Mouse (Mus musculus) heart, embryonic 14.5 days (tissue): Measurements from ENCODE around the gene Ddb2. TPM values are rescaled to one million over a fixed set of nuclear protein-coding genes. Genes with fewer than 3 reads are reported as not detected.

Experiments used
- ATAC-seq: fragments of 200-750 bp; cut with Nextera tagmentation; 2 replicates; pipeline ENCODE4 v1.8.0; 2017; ENCODE audit warnings: low read depth, moderate TSS enrichment; ENCODE audit not compliant: insufficient number of reproducible peaks, insufficient read depth, low FRiP score
- H3K27ac ChIP-seq, 2 experiments: fragments of 200-500 bp in 1 of 2; fragments of 300-500 bp in 1 of 2; sonication (generic) in 1 of 2; replicated peaks in 1 of 2; 2 replicates each; pipeline ENCODE4 v1.5.1; 2012 to 2014; ENCODE audit warnings: low read depth in 2 of 2, low read length in 2 of 2, control low read depth in 1 of 2, mild to moderate bottlenecking in 1 of 2, mixed read lengths in 1 of 2; ENCODE audit not compliant: control insufficient read depth in 1 of 2, insufficient read depth in 1 of 2
- H3K27me3 ChIP-seq: fragments of 300-500 bp; sonication (generic); 2 replicates; pipeline ENCODE4 v1.6.1; 2014; ENCODE audit warnings: mild to moderate bottlenecking, low read length, control low read depth; ENCODE audit not compliant: control insufficient read depth, insufficient read depth
- H3K36me3 ChIP-seq: fragments of 300-500 bp; sonication (generic); 2 replicates; pipeline ENCODE4 v1.6.1; 2014; ENCODE audit warnings: mild to moderate bottlenecking, control low read depth, low read length, mixed read lengths; ENCODE audit not compliant: control insufficient read depth, insufficient read depth
- H3K4me1 ChIP-seq, 2 experiments: fragments of 200-500 bp in 1 of 2; fragments of 300-500 bp in 1 of 2; sonication (generic) in 1 of 2; 2 replicates each; pipeline ENCODE4 v1.6.1; 2012 to 2014; ENCODE audit warnings: low read length in 2 of 2, control low read depth in 1 of 2, mixed read lengths in 1 of 2; ENCODE audit not compliant: control insufficient read depth in 2 of 2, insufficient read depth in 2 of 2
- H3K4me2 ChIP-seq: fragments of 300-500 bp; sonication (generic); 2 replicates; pipeline ENCODE4 v1.6.1; 2014; ENCODE audit warnings: mild to moderate bottlenecking, low read length
- H3K4me3 ChIP-seq, 2 experiments: fragments of 200-500 bp in 1 of 2; fragments of 300-500 bp in 1 of 2; sonication (generic) in 1 of 2; 2 replicates each; pipeline ENCODE4 v1.5.1; 2012 to 2014; ENCODE audit warnings: low read length in 2 of 2, mild to moderate bottlenecking in 2 of 2, control low read depth in 1 of 2, low read depth in 1 of 2, moderate library complexity in 1 of 2; ENCODE audit not compliant: control insufficient read depth in 1 of 2, insufficient read depth in 1 of 2
- H3K9ac ChIP-seq: fragments of 300-500 bp; sonication (generic); 2 replicates; pipeline ENCODE4 v1.6.1; 2014; ENCODE audit warnings: mild to moderate bottlenecking, low read length
- H3K9me3 ChIP-seq: fragments of 300-500 bp; sonication (generic); 2 replicates; pipeline ENCODE4 v1.6.1; 2016; ENCODE audit warnings: low read length, control low read depth; ENCODE audit not compliant: control insufficient read depth
- WGBS: fragments of 180-500 bp; shearing (Covaris S2); extraction: QIAGEN DNeasy Blood & Tissue Kit; methylation state at CpG from one replicate; pipeline ENCODE4 v1.1.7; 2014; 5-methylcytosine and 5-hydroxymethylcytosine counted together
- polyA plus RNA-seq: library from polyadenylated mRNA; unstranded; fragments of >200 nt; fragmentation: Nextera tagmentation; extraction: Ambion mirVana; gene quantifications from 2 replicates; pipeline ENCODE4 v1.2.1, GENCODE M21; 2014

Ddb2 gene
- polyA plus RNA-seq, 1 experiment from 2014 or later = 8.3 TPM

DNA sequence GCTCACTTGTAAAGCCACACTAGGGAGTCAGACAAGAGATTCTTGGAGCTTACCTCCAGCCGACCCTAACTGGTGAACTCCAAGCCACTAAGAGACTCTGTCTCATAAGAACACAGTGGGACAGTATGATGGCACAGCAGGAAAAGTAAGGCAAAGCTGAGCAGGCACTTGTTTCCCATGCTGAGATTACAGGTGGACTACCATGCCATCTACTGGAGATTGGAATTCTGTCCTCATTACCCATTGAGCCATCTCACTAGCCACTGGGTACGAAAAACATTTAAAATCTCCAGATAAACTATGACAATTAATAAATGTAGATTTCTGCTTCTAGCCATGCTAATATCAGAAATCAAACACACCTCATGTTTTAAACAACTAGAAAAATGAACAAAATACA is 13.2 kb downstream of the Ddb2 start:
- Histone ChIP-seq H3K9me3 (no peaks in the 10 kb centered on the region), H3K36me3 (no peaks in the 10 kb centered on the region), H3K9ac (no peak overlapping the region), H3K4me3 (no peak overlapping the region), H3K27me3 (no peaks in the 10 kb centered on the region), H3K4me2 (no peak overlapping the region), H3K27ac (no peak overlapping the region), H3K4me1 (no peaks in the 10 kb centered on the region)
- WGBS = 76% methylated on average over 2 of the region's 2 CpGs
- ATAC-seq = no peak

DNA sequence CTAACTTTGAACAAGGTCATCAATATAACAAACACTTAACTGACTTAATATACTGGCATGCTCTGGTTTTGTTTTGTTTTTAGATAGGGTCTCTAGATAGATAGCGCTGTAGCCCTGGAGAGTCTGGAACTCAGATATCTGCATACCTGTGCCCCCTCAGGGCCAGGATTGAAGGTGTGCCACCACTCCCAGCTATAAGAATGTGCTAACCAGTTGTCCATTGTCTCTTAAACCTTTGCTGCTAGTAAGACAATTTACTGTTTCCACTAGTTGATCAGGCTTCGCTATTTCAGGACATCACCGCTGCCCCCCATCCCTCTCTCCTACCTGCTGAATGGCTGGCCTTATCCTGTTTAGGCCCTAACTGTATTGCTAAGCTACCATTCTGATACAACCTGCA is 16.3 kb downstream of the Ddb2 start:
- ATAC-seq = no peak
- Histone ChIP-seq H3K9ac (no peak overlapping the region), H3K27me3 (no peaks in the 10 kb centered on the region), H3K4me2 (no peak overlapping the region), H3K4me1 (no peaks in the 10 kb centered on the region), H3K4me3 (no peak overlapping the region), H3K36me3 (peaks cover 7% of the 10 kb centered on the region; the same call in 1 of the 2 replicates), H3K27ac (no peak overlapping the region), H3K9me3 (no peaks in the 10 kb centered on the region)
- 95% methylated on average over 3 of the region's 3 CpGs for WGBS

DNA sequence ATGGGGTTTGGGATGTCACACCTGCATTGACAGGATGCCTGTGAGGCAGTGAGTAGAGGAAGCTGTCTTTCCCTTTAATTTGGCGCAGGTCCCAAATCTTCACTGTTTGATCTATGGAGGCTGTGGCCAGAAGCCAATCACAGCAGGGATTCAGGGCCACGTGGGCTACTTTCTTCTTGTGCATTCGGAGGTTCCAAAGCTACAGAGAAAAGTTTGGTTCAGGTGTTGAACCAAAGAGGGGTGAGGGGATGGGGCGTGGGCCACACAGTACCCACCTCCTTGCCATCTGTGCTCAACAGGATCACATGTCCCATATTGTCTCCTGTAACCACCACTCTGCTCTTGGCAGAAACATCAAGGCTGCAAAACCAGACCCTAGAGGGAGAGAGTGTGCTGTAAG is 19.8 kb downstream of the Ddb2 start:
- 65% methylated on average over 4 of the region's 4 CpGs for WGBS
- H3K27ac ChIP-seq = no peak overlapping the region
- no peak overlapping the region for H3K9ac ChIP-seq
- ATAC-seq = no peak
- no peak overlapping the region for H3K4me2 ChIP-seq
- H3K9me3 ChIP-seq = no peaks in the 10 kb centered on the region
- H3K27me3 ChIP-seq = no peaks in the 10 kb centered on the region
- H3K4me3 ChIP-seq = no peak overlapping the region
- H3K36me3 ChIP-seq = peaks cover 30% of the 10 kb centered on the region
- H3K4me1 ChIP-seq = no peaks in the 10 kb centered on the region

DNA sequence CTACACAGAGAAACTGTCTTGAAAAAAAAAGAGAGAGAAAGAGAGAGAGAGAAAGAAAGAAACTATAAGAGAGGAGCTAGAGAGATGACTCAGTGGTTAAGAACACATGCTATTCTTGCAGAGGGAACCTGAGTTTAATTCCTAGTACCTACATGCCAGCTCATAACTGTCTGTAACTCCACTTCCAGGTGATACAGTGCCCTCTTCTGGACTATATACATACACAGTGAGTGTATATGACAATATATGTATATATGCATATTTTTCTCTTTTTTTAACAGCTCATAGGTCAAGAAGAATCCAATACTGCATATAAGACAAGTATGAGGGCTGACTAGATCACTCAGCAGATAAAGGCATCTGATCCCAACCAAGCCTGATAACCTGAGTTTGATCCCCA is 23.5 kb downstream of the Ddb2 start:
- Histone ChIP-seq H3K4me1 (no peaks in the 10 kb centered on the region), H3K4me2 (no peak overlapping the region), H3K9ac (no peak overlapping the region), H3K4me3 (no peak overlapping the region), H3K36me3 (peaks cover 65% of the 10 kb centered on the region), H3K27me3 (no peaks in the 10 kb centered on the region), H3K9me3 (no peaks in the 10 kb centered on the region), H3K27ac (no peak overlapping the region)
- no peak for ATAC-seq

- H3K27me3 ChIP-seq = no peaks in the 10 kb centered on the region
- H3K27ac ChIP-seq = no peak overlapping the region
- WGBS = 86% methylated on average over 9 of the region's 9 CpGs
- H3K4me2 ChIP-seq = no peak overlapping the region
- H3K9ac ChIP-seq = no peak overlapping the region
- H3K4me3 ChIP-seq = no peak overlapping the region
- H3K36me3 ChIP-seq = peaks cover 58% of the 10 kb centered on the region
- no peak for ATAC-seq
- peaks cover 4 to 7% of the 10 kb centered on the region in 2 experiments for H3K4me1 ChIP-seq
- no peaks in the 10 kb centered on the region for H3K9me3 ChIP-seq
Observed at GRCm38 (mm10) chr2:91206254-91206775, 30.5 kb downstream of the Ddb2 start.

DNA sequence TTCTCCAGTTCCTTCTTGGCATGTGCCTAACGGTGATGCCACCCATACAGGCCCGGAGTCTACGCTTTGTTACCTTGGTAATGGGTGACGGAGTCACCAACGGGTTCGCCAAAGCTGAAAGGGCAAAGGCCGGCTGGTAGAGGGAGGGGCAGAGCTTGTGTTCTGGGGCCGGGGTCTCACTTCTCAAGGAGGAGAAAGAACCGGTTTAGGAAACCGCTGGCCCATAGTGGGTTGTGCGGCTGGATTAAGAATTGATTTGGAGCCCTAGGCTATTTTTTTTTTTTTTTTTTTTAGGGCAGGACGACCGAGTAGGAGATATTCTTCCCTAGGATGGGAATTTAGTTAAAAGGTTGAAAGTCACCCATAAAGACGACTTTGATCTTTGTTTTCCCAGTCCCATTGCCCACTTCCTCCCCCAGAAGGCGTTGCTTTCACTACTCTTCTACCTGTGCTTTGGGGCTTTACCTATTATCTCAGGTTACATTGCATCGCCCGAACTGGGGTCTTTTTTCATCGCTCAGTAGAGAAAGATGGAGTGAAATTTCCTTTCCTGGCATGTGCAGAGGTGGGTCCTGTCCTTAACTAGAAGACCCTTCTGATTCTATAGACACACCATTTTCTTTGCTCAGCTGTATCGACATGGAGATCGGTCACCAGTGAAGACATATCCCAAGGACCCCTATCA is 33.7 kb downstream of the Ddb2 start:
- H3K27ac ChIP-seq = peak overlapping the region; percentile 71 to 93
- peak overlapping the region; percentile 85 for H3K9ac ChIP-seq
- peak overlapping the region; percentile 74 to 75 for H3K4me3 ChIP-seq
- no peak for ATAC-seq
- peak overlapping the region; percentile 86 for H3K4me2 ChIP-seq
- H3K4me1 ChIP-seq = peaks cover 4 to 7% of the 10 kb centered on the region in 2 experiments
- peaks cover 28% of the 10 kb centered on the region for H3K36me3 ChIP-seq
- 13% methylated on average over 20 of the region's 20 CpGs for WGBS
- no peaks in the 10 kb centered on the region for H3K27me3 ChIP-seq
- H3K9me3 ChIP-seq = no peaks in the 10 kb centered on the region

DNA sequence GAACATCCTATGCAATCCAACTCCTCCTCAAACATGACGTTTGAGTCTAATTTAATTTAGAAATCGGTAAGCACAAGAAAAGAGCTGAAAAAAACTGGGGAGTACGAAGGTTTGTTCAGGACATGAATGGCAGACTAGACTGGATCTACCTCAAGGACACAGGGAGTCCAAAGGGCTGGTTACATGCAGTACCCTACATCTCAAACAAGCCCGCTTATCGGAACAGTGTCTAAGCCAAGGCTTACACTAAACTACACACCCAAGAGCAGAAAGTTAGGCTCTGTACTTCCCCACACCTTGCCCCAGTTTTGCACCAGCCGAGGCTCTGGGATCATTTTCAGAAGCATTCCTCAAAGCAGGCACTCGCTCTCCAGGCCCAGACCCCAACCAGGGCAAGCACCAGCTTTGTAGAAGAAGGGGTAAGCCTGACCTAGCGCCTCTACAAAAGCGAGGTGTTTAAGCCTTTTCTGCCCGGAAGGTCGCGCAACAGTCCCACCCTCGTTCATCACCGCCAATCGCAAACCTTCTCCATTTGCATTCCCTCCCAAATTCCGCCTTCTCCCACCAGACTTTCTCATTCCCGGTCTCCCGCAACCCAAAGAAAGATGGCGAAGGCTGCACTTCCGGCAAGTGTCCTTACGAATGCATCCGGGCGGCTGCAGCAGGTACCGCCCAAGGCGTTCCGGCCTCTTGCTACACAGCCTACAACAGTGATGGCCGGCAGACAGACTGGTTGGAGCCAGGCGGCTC is 34.4 kb downstream of the Ddb2 start, which contains the start of the genes Nr1h3 and Acp2:
TSS of gene Nr1h3 (minus strand) at position 613 of the 750 bp plus-strand sequence.
TSS of gene Acp2 (plus strand) at position 664 of the 750 bp plus-strand sequence.
- 4% methylated on average over 28 of the region's 28 CpGs for WGBS
- peak; percentile 92 for ATAC-seq
- Histone ChIP-seq H3K9me3 (no peaks in the 10 kb centered on the region), H3K36me3 (peaks cover 21% of the 10 kb centered on the region), H3K27me3 (no peaks in the 10 kb centered on the region), H3K9ac (peak within 1 kb of the TSS; percentile 85), H3K27ac (peak within 1 kb of the TSS; percentile 93 to 97), H3K4me1 (peaks cover 4 to 7% of the 10 kb centered on the region in 2 experiments), H3K4me2 (peak within 1 kb of the TSS; percentile 86), H3K4me3 (peak within 1 kb of the TSS; percentile 74 to 75)
